Mouse (Mus musculus): ENCODE measurements around the gene Plch1. TPM values are rescaled to one million over a fixed set of nuclear protein-coding genes. Genes with fewer than 3 reads are reported as not detected.

Gene Plch1
- polyA plus RNA-seq, 1 experiment from 2014 or later, result 23.6 TPM

DNA sequence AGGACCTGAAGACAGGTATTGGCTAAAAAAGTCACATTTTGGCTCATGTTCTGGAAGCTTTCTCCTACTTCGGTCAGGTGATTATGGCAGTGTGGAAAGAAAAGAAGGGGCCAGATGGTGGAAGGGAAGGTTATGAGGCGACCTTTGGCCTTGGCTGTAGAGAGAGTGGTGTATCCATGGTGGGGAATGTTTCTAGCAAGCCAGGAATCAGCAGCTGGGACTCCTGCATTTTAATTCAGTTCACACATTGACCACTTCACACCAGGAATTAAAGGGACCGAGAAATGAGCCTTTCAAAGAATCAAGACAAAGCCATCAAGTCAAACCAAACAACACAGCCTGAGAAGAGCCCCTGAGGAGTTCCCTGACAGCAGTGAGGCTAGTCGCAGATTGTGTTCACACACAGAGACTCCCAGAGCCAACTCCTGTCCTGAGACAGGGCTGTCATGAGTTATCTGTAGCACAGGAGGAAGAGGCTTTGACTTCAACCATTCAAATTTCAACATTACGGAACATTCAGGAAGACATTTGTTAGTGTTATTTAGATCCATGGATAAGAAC lies 112.4 kb downstream of the Plch1 start:
- Histone ChIP-seq H3K9me3 (no peaks in the 10 kb centered on the region), H3K9ac (no peak overlapping the region), H3K4me1 (no peaks in the 10 kb centered on the region; the same call in 1 of the 2 replicates), H3K4me3 (no peak overlapping the region), H3K4me2 (replicated peaks) (no peak overlapping the region), H3K27ac (no peak overlapping the region), H3K36me3 (no peaks in the 10 kb centered on the region), H3K27me3 (replicated peaks) (no peaks in the 10 kb centered on the region)
- WGBS, result 39% methylated on average over 5 of the region's 5 CpGs
- no peak for ATAC-seq (ENCODE audit: low FRiP score, low read depth)

DNA sequence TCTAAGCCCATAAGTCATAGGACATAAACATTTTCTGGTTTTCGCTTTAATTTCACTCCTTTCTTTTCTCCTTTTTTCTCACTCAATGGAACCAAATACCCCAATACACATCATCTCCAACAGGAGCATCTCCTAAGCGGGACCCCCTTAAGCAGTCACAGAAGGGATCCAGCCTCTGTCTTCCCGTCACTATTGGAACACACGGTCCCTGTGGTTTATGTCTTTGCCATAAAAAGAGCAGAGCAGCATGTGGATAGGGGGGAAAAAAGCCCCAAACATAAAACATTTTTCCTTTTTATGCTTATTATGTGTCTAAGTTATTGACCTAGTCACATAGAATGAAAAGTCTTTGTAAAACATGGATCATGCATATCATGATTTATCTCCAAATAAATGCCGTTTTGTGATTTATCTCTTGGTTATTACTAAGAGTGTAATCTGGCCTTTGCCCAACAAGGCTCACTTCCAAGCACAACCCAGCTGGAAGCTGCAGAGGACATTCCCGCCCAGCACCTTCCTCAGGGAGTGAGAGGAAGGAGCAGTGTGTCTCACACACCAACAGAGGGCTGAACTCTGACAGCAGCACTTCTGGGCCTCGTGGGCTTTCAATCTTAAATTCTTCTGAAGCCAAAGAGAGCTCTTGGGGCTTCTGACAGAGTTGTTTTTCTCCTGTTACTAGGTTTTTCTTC lies 126.5 kb downstream of the Plch1 start:
- no peaks in the 10 kb centered on the region for H3K27me3 ChIP-seq (replicated peaks)
- H3K4me2 ChIP-seq (replicated peaks), result no peak overlapping the region
- no peak overlapping the region for H3K9ac ChIP-seq
- H3K4me1 ChIP-seq, result no peaks in the 10 kb centered on the region
- 61% methylated on average over 7 of the region's 7 CpGs for WGBS
- H3K36me3 ChIP-seq, result no peaks in the 10 kb centered on the region
- H3K9me3 ChIP-seq, result no peaks in the 10 kb centered on the region
- no peak overlapping the region for H3K27ac ChIP-seq
- H3K4me3 ChIP-seq, result no peak overlapping the region
- no peak for ATAC-seq (ENCODE audit: low FRiP score, low read depth)

- H3K4me2 ChIP-seq (replicated peaks), result no peak overlapping the region
- H3K36me3 ChIP-seq, result peaks cover under 1% of the 10 kb centered on the region; the same call in 1 of the 2 replicates
- ATAC-seq (ENCODE audit: low FRiP score, low read depth), result no peak
- H3K4me3 ChIP-seq, result no peak overlapping the region
- no peaks in the 10 kb centered on the region for H3K27me3 ChIP-seq (replicated peaks)
- 80% methylated on average over 1 of the region's 1 CpGs for WGBS
- no peak overlapping the region for H3K27ac ChIP-seq
- no peaks in the 10 kb centered on the region for H3K9me3 ChIP-seq
- H3K9ac ChIP-seq, result no peak overlapping the region
- no peaks in the 10 kb centered on the region for H3K4me1 ChIP-seq
These were observed 138.5 kb downstream of the Plch1 start for GRCm38 (mm10) chr3:63760821-63761220.

DNA sequence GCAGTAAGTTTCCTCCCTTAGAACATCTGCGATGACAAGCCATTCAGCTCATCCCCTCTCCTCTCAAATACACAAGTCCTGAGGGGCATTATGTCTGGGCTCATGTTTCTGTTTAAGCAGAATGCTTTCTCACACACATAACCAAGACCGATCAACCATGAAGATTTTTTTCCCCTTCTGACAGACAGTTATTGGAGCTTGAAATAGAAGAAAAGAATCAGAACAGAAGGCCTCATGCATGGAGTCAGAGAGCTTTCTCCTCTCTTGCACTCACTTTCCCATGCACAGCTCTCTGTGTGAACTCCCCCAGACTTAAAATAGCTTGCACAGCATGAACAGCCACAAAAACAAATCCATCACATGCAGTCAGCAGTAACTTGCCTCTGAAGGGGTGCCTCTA lies 159.2 kb downstream of the Plch1 start:
- no peaks in the 10 kb centered on the region for H3K27me3 ChIP-seq (replicated peaks)
- no peak overlapping the region for H3K4me3 ChIP-seq
- H3K27ac ChIP-seq, result no peak overlapping the region
- 0 out of 2 replicates have a peak, but pooled peaks have one; percentile 17 for ATAC-seq (ENCODE audit: low FRiP score, low read depth)
- H3K9me3 ChIP-seq, result no peaks in the 10 kb centered on the region
- peaks cover 9% of the 10 kb centered on the region; the same call in 1 of the 2 replicates for H3K36me3 ChIP-seq
- 38% methylated on average over 2 of the region's 2 CpGs for WGBS
- no peak overlapping the region for H3K4me2 ChIP-seq (replicated peaks)
- no peak overlapping the region for H3K9ac ChIP-seq
- 0 out of 2 replicates have a peak, but pooled peaks cover 6% of the 10 kb centered on the region for H3K4me1 ChIP-seq

GRCm38 (mm10) chr3:63728325-63728724 lies 170.9 kb downstream of the Plch1 start:
- no peak overlapping the region for H3K4me3 ChIP-seq
- no peak for ATAC-seq (ENCODE audit: low FRiP score, low read depth)
- no peaks in the 10 kb centered on the region for H3K4me1 ChIP-seq
- H3K4me2 ChIP-seq (replicated peaks), result no peak overlapping the region
- H3K9ac ChIP-seq, result no peak overlapping the region
- no peak overlapping the region for H3K27ac ChIP-seq
- no peaks in the 10 kb centered on the region for H3K27me3 ChIP-seq (replicated peaks)
- peaks cover 10% of the 10 kb centered on the region; the same call in 1 of the 2 replicates for H3K36me3 ChIP-seq
- WGBS, result 86% methylated on average over 1 of the region's 1 CpGs
- no peaks in the 10 kb centered on the region for H3K9me3 ChIP-seq

DNA sequence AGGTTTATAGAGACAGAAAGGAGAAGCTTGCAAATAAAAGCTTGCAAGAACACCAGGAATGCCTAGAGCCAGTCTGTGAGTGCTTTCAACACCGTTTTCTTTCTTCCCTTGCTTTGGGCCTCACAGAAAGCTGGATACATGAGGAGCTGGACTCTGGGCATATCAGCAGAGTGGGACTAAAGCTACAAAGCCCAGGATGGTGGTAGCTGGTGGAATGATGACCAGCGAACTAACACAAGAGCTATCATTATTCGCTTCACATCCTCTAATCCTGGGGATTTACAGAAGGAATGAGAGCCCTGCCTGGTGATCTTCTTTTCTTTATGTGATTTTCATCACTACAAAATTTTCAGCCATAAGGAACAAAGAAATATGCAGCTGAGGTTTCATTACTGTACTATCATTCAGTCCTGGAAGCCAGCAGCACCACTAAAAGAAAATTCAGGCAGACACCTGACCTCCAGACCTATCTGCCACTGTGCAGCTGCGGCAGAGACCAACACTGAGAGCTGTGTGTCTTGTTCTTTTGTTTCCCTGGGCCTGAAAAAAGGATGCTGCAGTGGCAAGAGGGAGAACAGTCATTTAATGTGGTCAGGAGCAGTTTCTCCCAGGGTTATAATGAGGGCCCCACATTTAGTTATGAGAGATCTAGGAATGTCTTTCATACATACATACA lies 172.5 kb downstream of the Plch1 start:
- Histone ChIP-seq H3K4me3 (no peak overlapping the region), H3K4me1 (no peaks in the 10 kb centered on the region), H3K27ac (no peak overlapping the region), H3K4me2 (replicated peaks) (no peak overlapping the region), H3K27me3 (replicated peaks) (no peaks in the 10 kb centered on the region), H3K36me3 (peaks cover 12% of the 10 kb centered on the region; the same call in 1 of the 2 replicates), H3K9me3 (no peaks in the 10 kb centered on the region), H3K9ac (no peak overlapping the region)
- WGBS, result 63% methylated on average over 4 of the region's 4 CpGs
- no peak for ATAC-seq (ENCODE audit: low FRiP score, low read depth)

DNA sequence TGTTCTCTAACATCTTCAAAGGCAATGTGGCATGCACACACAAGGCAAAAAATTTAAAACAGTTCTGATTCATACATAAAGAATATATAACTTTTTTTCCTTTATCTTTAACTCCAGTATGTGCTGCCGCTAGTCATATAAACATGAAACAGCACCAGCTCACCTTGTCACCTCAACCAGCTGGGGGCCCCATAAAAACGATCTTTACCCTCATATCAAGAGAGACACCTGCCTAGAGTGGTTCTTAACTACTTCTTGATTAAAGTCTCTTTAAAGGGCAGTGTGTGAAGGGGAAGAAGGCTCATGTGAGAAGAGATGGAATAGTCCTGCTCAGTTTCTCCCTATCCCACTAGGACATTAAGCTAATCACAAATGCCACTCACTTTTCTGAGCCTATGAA lies 205.6 kb downstream of the Plch1 start:
- ATAC-seq (ENCODE audit: low FRiP score, low read depth), result no peak
- H3K36me3 ChIP-seq, result peaks cover 14% of the 10 kb centered on the region
- no peak overlapping the region for H3K27ac ChIP-seq
- H3K4me2 ChIP-seq (replicated peaks), result no peak overlapping the region
- 85% methylated on average over 2 of the region's 2 CpGs for WGBS
- no peaks in the 10 kb centered on the region for H3K4me1 ChIP-seq
- H3K9me3 ChIP-seq, result no peaks in the 10 kb centered on the region
- no peaks in the 10 kb centered on the region for H3K27me3 ChIP-seq (replicated peaks)
- no peak overlapping the region for H3K9ac ChIP-seq
- H3K4me3 ChIP-seq, result no peak overlapping the region

DNA sequence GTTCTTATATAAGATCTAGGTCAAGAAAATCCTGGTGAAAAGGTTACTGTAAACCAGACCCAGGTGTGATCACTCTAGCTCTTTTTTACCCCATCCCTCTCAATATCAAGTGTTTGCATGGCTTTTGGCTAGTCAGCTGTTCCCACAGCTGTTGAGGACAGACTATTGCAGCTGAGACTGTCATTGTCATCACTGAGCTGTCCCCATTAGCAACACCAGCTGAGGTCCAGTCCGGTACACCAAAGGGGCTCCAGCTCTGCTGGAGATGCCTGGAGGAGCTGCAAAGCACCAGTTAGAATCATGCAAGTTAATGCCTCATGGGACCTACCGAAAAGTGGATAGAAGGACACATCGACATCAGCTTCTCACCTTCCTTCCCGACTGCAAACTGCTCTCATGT lies 206.5 kb downstream of the Plch1 start:
- 79% methylated on average over 4 of the region's 4 CpGs for WGBS
- ATAC-seq (ENCODE audit: low FRiP score, low read depth), result 0 out of 2 replicates have a peak, but pooled peaks have one; percentile 33
- no peaks in the 10 kb centered on the region for H3K27me3 ChIP-seq (replicated peaks)
- H3K4me3 ChIP-seq, result no peak overlapping the region
- no peak overlapping the region for H3K27ac ChIP-seq
- no peak overlapping the region for H3K9ac ChIP-seq
- H3K36me3 ChIP-seq, result peaks cover 5% of the 10 kb centered on the region
- H3K4me2 ChIP-seq (replicated peaks), result no peak overlapping the region
- H3K9me3 ChIP-seq, result no peaks in the 10 kb centered on the region
- H3K4me1 ChIP-seq, result no peaks in the 10 kb centered on the region

DNA sequence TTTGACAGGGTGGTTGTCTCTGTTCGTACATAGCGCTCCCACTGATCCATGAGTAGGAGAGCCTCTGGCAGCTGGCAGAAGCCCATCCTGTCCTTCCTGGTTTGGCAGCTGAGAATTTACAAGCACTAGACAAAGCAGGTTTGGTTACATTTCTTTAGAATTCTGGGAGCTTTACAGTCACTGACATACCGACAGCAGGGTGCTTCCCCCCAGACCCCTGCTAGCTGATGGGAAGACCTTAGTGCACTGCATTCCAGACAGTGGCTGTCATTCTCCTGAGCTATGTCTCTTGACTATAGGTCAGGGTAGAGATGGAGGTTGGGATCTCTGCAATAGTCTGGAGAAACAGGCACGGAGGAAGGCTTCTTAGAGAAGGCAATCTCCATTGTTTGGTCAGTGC lies 230.5 kb downstream of the Plch1 start:
- H3K4me3 ChIP-seq, result no peak overlapping the region
- no peak overlapping the region for H3K9ac ChIP-seq
- 44% methylated on average over 4 of the region's 4 CpGs for WGBS
- no peak overlapping the region for H3K4me2 ChIP-seq (replicated peaks)
- H3K27me3 ChIP-seq (replicated peaks), result no peaks in the 10 kb centered on the region
- H3K27ac ChIP-seq, result no peak overlapping the region
- no peak for ATAC-seq (ENCODE audit: low FRiP score, low read depth)
- no peaks in the 10 kb centered on the region for H3K4me1 ChIP-seq
- H3K9me3 ChIP-seq, result no peaks in the 10 kb centered on the region
- no peaks in the 10 kb centered on the region for H3K36me3 ChIP-seq

DNA sequence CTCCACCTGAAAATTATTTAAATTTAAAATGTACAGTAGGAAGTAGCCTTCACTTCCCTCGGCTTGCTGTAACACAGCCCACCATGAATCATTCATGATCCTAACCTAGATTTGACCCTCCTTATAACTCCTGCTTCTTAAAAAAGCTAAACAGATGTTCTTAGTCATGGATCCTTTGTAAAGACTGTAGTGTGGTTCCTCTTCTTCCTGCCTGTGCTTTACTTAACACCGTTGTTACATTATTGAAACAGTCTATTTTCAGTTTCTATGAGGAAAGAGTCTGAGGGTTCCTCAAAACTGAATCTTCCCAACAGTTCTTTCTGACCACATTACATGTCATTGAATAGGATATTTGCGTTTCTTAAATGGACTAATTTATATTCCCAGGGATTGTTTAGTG lies 234.0 kb downstream of the Plch1 start:
- no peak for ATAC-seq (ENCODE audit: low FRiP score, low read depth)

GRCm38 (mm10) chr3:63664575-63665243 lies 234.6 kb downstream of the Plch1 start:
- Histone ChIP-seq H3K27ac (no peak overlapping the region), H3K4me2 (replicated peaks) (no peak overlapping the region), H3K27me3 (replicated peaks) (no peaks in the 10 kb centered on the region), H3K4me3 (no peak overlapping the region), H3K9me3 (no peaks in the 10 kb centered on the region), H3K9ac (no peak overlapping the region), H3K4me1 (no peaks in the 10 kb centered on the region), H3K36me3 (no peaks in the 10 kb centered on the region)
- ATAC-seq (ENCODE audit: low FRiP score, low read depth), result no peak
- WGBS, result 82% methylated on average over 6 of the region's 6 CpGs

More for the DNA sequence above, 234.0 kb downstream of the Plch1 start:
- Histone ChIP-seq H3K36me3 (no peaks in the 10 kb centered on the region), H3K9me3 (no peaks in the 10 kb centered on the region), H3K4me2 (replicated peaks) (no peak overlapping the region), H3K27ac (no peak overlapping the region), H3K4me3 (no peak overlapping the region), H3K4me1 (no peaks in the 10 kb centered on the region), H3K9ac (no peak overlapping the region), H3K27me3 (replicated peaks) (no peaks in the 10 kb centered on the region)
- WGBS, result 74% methylated on average over 3 of the region's 3 CpGs
